Mouse (Mus musculus) bone marrow, adult 2 months (tissue): ENCODE results near the gene Pdk1.

ENCODE experiments used
- CTCF ChIP-seq: fragments of 200-500 bp; IDR thresholded peaks from 2 replicates; pipeline ENCODE4 v1.5.1; 2011; ENCODE audit warnings: low read length, control low read depth; ENCODE audit not compliant: control insufficient read depth, insufficient read depth
- POLR2A ChIP-seq: fragments of 200-500 bp; IDR thresholded peaks from 2 replicates; pipeline ENCODE4 v1.6.1; 2011; ENCODE audit warnings: low read depth, mild to moderate bottlenecking, control low read depth, low read length, borderline replicate concordance; ENCODE audit not compliant: control insufficient read depth

DNA sequence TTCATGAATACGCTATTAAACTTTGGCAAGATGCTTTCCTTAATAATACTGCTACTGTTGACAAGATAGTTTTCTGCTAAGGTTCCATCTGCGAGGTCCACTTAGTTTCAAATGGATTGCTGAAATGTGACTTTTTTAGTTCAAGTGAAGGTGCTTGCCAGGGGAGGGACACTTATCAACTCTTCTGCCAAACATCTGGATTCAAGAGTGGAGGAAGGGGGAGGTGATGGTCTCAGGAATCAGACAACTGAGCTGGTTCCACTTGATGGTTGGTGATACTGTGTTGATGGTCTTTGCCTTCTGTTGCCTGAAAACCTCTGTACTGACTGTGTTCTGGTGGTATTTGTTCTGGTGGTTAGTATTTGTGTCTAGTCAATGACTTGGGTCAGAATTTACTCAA lies 1.4 kb downstream of the Pdk1 start:
- TF ChIP-seq POLR2A (no peak), CTCF (no peak)
